Mouse (Mus musculus): ENCODE data around the gene Arfgap2.

The Arfgap2 gene

DNA sequence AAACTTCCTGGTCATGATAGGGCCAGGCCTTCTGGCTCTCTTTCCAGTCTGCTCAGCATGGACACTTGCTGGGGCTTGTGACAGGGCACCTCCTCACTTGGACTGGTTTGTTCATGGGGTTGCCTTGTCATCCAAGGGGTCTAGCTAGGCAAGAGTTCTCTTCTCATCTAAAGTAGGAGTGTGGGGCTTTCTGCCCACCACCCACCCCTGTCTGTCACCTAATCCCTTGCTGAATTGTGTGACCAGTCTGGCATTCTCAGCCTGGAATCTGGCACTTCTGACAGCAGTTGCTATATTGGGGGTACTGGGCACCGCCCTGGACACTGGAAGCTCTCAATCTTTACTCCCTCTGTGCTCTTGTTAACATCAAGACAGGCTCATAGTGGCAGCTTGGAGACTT lies 5.3 kb upstream of the Arfgap2 start:
- no peak for DNase-seq (ENCODE audit: low spot score)

DNA sequence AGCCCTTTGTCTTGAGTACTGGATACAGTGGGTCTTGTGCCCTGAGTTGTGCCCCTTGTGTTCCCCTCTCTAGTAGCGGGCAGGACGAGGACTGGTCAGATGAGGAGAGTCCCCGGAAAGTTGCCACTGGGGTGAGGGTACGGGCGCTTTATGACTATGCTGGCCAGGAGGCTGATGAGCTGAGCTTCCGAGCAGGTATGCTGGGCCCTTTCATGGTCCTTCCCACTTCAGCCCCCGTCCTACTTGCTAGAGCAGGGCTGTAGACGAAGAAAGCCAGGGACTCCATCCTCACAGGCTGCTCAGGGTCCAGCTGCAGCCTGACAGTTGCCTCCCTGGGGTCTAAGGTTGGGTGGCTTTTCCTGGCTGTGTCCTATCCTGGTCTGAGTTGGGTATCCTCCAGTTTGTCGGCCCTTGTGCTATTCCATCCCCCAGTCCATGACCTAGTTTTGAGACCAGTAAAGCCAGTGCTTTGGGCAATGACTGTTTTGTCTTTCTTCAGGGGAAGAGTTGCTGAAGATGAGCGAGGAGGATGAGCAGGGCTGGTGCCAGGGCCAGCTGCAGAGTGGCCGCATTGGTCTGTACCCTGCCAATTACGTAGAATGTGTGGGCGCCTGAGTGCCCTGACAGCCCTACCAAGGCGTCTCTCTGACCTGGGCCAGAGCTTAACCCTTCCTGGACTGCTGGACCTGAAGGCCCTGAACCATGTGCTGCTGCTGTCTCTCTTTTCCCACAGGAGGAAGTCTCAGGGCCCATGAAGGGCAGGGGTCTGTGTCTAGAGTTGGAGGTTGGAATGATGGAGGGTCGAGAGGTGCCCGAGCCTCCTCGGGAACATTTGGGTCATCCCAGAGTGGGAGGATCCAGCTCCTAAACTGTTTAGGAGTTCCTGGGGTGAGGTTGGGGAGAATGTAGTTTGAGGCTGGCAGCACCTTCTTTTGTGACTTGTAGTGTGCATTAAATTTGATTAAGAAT lies 798 bp upstream of the Arfgap2 start:
- no peak for DNase-seq (ENCODE audit: low spot score)

DNA sequence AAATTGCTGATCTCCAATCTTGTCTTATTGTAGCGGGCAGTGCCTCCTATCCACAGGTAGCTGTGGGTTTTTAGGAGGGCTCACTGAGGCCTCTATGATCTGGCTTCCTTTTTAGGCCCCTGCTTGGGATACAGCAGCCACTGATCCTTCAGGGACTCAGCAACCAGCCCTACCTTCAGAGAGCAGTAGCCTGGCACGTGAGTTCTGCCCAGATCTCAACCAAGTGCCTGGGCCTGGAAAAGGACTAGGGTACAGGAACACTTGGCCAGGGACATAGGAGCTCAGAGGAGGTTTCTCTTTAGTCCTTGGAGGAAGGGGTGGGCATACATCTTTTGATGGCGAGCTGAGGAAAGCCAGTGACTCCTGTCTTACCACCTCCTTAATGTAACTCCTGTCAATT lies 3.3 kb downstream of the Arfgap2 start:
- no peak for DNase-seq (ENCODE audit: low spot score)

DNA sequence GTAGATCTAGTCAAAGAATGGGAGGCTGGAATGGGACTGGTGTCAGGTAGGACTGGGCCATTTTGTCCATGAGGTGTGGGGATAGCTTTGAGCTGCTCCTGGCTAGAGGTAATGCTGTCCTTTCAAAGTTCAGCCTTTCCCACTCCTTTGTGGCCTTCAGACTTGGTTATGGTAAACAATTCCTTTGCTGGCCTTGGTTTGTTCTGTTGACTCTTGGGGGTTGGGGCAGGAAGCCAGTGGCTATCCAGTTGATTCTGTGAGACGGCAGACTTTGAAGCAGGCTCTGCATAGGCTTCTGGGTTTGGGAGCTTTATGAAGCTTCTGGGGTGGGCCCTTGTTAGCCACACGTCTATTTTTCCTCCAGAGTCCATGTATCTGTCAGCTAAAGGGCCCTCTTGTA lies 3.9 kb downstream of the Arfgap2 start:
- DNase-seq (ENCODE audit: low spot score), result no peak

DNA sequence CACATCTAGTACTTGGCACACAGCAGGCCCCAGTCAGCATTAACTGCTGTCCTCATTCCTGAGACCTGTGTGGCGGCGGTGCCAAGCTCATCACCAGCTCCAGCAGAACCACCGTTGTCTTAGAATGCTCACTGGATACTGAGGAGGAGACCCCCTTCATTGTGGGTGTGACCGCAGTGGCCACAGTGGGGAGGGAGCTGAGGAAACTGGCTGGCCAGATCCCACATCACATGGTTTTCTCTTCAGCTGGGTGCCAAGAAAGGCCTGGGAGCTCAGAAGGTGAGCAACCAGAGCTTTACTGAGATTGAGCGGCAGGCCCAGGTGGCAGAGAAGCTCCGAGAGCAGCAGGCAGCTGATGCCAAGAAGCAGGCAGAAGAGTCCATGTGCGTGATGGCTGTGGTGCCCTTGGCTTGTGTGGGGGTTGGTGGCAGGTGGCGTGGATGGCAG lies 4.9 kb downstream of the Arfgap2 start:
- no peak for DNase-seq (ENCODE audit: low spot score)

DNA sequence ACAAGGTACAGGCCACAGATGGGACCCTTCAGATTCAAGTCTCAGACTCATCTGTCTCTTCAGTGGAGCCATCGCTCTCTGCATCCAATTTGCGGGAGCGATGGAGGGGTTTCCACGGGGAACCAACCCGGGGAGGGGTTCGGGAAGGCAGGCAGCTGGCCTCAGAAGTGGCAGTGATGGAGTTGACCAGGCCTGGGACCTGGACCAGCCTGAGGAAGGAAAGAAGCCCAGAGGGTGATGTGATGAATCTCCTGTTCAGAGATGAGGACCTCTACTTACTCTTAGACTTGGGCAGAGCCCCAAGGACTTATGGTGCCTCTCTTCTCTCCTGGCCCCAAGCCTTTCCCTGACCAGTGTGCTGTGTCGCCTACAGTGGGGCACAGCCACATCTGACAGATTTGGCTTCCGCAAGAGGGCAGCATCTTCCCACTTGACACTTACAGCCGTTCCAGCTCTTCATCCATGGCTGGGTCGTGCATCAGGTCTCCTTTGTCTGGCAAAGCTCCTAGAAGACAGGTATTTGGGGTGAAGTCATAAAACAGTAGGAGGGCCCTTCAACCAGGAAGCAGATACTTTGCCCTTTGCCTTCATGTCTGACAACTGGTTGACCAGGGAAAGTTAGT lies 14.1 kb downstream of the Arfgap2 start:
- no peak for DNase-seq (ENCODE audit: low spot score)

DNA sequence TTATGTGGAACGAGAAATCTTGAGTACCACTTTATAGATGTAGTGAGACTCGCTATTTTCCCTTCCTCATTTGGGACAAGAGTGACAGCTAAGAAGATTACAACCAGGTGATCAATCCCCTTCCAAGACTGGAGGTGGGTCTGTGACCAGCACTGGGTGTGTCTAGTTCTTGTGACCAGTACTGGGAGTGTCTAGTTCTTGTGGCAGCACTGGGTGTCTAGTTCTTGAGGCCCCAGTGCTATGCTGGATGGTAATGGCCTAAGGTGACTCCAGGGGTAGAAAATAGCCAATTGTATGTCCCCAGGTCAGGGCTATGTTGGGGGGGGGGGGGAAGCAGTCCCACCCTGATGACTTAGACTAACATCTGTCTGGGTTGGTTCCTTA lies 14.6 kb downstream of the Arfgap2 start:
- no peak for DNase-seq (ENCODE audit: low spot score)

DNA sequence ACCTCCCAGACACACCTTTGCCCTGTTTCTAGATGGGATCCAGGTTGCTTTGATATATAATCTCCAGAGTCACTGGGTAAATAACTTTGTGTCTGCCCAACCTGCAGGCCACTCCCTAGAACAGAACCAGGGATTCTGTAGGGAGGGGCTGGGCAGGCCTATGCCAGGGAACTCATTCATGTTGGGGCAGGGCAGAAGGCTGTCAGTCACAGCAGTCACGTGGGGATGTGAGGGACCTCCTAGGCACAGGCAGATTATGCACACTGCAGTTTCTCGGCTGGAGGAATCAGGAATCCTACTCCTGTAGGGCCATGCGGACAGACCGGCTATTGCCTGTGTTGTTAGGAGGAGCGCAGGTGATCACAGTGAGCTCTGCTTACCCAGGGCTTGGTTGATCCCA lies 16.6 kb downstream of the Arfgap2 start:
- DNase-seq (ENCODE audit: low spot score), result no peak

DNA sequence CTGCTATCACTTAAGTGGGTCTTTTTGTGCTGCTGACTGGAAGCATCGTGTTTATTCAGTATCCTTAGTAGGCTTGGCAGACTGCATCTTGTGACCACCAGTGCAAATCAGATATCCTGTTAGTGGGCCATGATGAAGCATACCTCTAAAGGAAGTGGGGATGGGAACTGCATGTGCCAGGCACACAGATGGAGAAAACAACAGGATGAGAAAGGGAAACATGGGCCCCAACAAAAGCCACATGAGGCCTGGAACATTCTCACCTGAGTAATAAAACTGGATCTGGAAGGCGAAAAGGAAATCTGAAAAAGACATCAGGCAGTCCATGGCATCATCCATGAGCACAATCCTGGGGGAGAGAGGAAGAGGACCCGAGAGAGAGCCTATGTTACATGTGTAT lies 19.2 kb downstream of the Arfgap2 start:
- DNase-seq (ENCODE audit: low spot score), result no peak

DNA sequence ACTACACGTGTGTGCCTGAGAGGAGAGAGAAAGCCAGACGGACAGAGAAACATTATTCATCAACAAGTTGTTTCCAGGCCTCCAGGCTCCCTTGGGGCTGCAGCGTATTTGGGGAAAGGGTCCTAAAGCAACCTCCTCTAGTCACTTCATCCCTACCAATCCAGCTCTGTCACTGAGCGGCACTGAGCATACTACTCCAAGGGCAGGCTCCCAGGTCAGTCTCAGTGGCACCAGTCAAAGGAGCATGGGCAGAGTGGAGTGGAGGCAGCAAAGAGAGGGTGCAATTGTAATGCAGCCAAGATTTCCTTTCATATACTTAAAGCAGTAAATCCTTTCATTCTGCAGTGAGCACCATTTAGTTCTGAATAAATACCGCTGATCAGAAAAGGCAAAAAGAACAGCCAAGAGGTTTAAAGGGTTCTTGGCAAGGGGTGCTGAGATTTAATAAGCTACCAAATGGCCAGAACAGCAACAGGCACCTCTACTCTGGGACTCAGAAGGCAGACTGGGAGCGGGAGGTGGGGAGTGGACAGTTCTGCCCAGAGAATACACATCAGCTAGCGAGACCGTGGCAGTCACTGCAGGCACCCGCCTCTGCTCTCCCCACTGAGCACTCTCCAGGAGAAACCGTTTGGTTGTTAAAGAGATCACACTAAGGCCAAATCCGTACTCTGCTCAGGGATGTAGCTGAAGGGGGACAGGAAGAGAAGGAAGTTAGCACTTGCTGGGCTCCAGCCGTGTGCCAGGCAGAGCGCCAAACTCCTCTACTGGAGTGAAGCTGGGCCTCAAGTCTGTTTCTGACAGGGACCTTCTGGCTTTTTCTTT lies 19.8 kb downstream of the Arfgap2 start:
- DNase-seq (ENCODE audit: low spot score), result no peak

DNA sequence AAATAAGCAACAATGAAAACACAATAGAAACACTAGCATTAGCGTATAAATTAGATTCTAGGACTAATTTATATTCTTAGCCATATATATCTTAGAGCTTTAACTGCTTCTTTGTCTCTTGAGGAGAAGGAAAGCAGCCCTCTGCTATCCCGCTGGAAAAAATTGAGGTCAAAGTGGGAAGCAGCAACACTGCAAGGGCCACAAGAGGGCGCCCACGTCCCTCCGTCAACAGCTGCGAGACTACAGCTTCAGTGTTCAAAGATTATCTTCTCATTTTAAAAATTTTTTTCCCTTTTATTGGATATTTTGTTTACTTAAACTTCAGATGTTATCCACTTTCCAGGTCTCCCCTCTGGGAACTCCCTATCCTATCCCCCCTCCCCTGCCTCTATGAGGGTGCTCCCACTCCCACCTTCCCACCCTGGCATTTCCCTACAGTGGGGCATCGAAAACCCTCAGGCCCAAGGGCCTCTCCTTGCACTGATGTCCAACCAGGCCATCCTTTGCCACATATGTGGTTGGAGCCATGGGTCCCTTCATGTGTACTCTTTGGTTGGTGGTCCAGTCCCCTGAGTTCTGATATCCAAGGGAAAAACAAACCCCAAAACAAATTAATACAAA lies 21.2 kb downstream of the Arfgap2 start:
- peak; percentile 54 for DNase-seq (ENCODE audit: low spot score)

DNA sequence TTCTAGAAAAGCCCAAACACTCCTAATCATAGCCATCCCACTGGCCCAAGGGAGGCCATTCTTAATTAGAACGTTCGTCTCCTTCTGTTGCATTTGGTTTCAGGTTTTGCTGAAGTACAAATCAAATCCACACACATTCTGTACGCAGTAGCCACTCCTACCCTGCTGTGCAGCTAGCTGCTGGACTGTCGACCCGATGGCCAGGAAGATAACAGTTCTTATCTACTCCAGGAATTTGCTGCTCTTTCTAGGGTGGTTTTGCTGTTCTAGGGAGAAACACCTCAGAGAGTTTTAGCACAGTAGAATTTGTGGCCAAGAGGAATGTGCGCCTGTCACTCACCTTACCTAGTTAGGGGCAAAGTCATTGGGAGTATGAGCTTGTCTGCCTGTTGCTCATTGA lies 22.8 kb downstream of the Arfgap2 start:
- no peak for DNase-seq (ENCODE audit: low spot score)

DNA sequence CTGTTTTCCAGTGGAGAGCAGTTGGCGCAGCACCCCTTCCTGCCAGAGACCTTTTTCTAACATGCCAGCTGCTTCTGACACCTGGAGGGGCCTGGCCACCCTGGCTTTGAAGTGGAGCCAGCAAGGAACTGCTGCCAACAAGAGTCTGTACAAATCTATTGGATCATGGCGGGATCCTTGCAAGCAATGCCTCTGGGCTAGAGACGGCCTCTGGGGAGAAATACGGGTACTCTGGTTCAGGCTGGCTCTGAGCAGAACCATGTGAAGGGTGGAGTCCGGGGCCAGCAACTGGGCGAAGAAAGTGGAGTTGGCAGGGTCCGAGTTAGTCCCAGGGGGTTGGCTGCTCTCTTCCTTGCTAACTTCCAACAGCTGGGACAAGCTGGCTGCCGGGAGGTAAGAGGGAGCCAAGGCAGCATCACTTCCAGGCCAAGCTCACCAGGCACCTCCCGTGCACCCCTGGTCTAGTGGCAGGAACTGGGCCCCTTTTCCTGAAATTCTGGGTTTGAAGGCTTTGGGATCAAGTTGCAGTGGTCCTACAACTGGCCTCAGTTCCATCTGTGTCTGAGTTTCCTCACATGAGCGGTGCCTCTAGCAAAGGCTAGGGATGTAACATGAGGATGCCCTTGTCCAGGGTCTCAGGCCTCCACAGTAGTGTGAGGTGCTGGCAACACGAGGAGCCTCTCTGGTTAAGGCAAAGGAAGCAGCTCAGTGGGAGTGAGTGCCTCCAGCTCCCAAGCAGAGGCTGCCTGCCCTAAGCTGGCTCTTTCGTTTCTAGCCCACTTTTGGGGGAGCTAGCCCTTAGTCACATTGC lies 26.6 kb downstream of the Arfgap2 start:
- DNase-seq (ENCODE audit: low spot score), result no peak

DNA sequence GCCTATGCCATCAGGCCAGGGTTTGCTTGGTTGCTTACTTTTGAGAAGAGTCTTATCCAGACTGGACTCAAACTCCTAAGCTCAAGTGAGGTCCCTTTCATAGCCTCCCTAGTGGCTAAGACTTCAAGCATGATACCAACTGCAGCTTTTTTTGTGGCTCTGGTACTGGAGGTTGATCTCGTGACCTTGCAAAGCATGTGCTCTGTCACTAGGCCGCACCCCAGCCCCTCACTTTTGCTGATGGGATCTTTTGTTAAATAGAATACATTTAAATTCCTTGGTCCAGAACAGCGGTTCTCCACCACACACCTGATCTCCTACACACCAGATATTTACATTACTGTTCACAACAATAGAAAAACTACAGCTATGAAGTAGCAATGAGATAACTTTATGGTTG lies 29.5 kb downstream of the Arfgap2 start:
- no peak for DNase-seq (ENCODE audit: low spot score)

DNA sequence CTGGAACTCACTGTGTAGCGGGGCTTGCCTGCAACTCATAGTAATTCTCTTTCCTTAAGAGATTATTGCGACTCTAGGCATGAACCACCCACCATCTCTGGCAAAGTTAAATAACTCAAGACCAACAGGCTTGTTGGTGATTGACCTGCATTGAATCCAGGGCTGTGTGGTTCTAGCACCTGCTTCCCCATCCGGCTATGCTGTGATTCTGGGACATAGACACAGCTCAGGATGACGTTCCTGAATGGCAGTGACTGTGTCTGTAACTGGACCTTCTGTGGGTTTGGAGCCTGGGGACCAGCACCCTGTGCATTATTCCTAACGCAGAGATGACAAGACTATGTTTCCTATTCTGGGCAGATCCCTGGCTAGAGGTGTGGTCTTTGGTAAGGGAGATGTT lies 31.1 kb downstream of the Arfgap2 start:
- DNase-seq (ENCODE audit: low spot score), result no peak

DNA sequence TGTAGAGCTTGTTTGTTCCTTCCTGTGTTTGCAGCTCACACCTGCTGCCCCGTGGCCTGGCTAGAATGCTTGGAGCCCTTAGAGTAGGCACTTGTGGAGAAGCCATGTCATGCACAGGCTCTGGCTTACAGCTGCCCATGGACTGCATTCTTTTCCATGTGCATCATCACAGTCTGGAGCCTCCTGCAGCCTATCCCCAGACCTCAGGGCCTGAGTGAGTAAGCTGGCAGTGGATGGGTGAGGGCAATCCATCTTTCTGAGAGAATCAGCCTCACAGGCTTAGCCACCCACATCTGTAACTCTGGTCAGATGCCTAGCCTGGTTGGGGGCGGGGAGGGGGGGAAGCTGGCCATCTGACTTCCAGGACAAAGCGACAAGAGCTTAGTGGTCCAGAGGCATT lies 34.4 kb downstream of the Arfgap2 start:
- DNase-seq (ENCODE audit: low spot score), result no peak

DNA sequence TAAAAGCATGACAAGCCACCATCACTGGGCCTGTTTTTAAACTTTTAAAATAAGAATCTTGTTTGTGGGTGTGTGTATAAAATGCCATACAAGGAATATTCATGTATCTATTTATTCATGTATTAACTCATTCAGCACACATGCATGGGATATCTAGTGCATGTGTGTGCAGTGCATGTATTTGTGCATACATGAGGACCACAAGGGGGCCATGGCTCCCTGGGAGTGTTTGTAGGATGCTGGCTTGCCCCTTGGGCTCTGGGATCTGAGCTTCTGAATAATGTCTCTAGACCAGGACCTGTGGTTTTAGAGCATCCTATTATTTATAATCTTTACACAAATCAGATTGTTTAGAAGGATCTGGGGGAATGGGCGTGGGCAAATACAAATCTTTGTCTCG lies 36.0 kb downstream of the Arfgap2 start:
- no peak for DNase-seq (ENCODE audit: low spot score)

DNA sequence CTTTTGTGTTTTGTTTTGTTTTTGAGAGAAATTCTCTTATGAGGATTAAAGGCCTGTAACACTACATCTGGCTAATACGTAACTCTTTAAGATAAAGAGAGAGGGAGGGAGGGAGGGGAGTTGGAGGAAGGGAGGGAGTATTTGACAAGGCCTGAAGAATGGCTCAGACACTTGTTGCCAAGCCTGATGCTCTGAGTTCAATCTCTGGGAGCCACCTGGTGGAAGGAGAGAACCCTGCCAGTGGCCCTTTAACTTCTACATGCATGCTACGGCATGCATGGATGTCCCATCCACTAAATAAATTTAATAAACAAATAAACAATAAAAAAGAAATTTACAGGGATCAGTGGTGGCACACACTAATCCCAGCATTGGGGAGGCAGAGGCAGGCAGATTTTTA lies 37.1 kb downstream of the Arfgap2 start:
- DNase-seq (ENCODE audit: low spot score), result no peak

DNA sequence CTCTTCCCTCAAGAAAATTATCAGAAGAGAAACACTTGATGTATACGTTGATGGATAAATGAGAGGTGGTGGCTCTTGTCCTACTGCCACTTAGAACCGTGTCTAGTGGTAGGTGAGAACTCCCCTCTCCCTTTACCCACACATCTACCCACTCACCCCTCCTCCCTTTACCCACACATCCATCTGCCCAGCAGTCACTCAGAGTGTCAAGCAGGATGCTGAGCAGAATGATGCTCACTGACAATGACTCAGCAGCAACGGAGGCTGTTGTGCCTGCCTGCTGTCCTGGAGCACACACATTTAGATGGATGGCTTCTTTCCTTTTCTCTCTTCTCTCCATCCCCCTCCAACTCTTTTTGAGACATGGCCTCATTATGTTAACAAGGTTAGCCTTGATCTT lies 38.1 kb downstream of the Arfgap2 start:
- no peak for DNase-seq (ENCODE audit: low spot score)

DNA sequence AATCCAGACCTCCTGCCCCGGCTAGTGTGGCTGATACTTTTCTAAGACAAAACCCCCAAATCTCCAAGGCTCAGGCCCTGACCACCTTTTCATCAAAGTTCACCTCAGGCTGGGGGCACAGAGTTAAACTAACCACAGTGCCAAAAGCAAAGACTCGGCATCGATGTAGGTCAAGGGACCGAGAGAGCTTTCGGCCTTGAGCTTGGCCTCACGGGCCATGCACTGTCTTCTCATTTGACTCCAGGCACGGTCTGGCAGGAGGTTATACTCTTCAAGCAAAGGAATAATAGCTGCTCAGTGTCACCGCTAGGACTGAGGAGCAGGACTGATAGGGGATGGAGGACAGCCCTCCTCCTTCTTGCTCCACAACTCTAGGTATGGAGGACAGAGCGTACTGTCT lies 41.2 kb downstream of the Arfgap2 start:
- no peak for DNase-seq (ENCODE audit: low spot score)

DNA sequence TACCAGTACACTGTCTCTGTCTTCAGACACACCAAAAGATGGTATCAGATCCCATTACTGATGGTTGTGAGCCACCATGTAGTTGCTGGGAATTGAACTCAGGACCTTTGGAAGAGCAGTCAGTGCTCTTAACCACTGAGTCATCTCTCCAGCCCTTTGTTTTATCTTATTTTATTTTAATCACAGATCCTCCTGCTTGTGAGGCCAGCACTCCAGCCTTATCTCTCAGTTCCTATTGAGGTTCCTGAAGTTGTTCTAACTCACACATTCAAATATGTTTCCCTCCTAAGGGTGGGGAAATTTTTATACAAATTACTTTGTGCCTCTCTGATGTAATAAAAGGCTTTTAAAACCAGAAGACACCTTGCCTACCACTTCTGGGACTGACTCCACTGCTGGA lies 41.8 kb downstream of the Arfgap2 start:
- DNase-seq (ENCODE audit: low spot score), result no peak

All from layer of hippocampus, adult 9-10 months (tissue).